Mouse (Mus musculus): ENCODE measurements at regions not wholly inside any gene's neighbourhood (a gene's known extent, or its start where the extent isn't known, plus 50 kb on each side); places are given as distances from the start of the nearest gene placed in this dataset.

DNA sequence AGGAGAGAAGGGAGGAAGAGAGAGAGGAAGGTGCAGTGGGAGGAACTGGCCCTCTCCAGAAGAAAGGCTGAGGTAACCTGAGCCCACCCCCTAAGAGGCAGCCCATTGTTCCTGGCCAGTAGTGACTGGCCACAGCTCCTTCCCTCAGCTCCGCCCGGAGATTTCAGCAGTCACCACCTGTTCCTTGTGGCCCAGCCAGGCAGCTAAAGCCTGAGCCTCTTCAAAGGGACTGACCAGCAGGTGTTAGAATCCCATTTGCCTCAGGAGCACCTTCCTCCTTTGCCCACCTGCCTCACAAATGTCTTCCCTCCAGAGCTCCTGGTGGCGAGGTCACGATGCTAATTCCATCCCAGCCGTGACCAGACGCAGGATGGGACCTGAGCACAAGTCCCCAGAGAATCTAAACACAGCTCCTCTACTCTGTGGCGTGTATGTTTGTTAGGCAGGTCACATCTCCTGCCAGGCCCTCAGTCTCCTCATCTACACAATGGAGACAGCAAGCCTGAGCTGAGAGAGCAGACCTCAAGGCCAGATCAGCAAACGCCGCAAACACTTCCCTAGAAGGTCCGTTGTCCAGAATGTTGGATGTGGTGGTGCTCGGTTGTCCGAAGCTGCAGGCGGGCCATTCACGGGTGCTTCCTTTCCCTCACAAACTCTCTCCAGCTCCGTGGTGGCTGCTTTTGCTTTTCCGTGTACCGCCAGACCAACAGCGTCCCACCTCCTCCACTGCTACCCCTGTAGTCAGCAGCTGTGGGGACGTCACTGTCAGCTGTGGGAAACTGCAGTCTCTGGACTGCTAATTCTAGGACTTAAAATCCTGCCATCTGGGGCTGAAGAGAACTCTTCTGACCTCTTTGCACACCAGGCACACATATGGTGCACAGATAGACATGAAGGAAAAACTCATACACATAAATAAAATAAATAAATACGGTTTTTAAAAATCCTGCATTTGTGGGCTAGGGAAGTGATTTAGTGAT is 145.8 kb upstream of the Rad23b start:
- no peak for DNase-seq

GRCm38 (mm10) chr4:55206226-55206625 is 143.6 kb upstream of the Rad23b start:
- no peak for DNase-seq

DNA sequence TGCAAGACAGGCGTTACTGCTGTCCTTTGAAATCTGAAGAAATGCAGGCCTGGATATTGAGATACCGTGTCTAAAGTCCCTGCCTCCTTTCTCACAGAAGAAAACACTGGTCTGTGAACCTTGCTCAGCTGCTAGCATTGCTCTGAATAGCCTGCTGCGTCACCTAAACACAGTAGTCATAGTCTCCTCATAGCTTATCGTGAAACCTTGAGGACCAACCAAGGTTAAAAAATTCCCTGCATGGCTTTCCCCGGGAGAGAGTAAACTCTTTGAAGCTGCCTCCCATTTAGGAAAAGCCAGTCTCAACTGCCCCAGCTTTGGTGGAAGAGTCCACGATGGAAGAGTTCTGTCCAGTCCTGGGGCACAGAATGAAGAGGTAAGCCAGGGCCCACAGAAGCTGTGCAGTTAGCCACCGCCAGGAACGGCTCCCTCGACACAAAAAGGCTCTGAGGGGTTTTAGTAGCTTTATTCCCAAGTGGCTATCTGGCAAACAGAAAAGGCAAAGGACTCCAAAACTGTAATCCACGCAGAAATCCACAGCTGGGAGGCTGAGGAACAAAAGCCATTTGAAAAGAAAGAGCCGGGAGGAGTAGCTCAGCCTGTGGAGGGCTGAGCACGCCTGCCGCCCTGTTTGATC is 142.0 kb upstream of the Rad23b start:
- no peak for DNase-seq

DNA sequence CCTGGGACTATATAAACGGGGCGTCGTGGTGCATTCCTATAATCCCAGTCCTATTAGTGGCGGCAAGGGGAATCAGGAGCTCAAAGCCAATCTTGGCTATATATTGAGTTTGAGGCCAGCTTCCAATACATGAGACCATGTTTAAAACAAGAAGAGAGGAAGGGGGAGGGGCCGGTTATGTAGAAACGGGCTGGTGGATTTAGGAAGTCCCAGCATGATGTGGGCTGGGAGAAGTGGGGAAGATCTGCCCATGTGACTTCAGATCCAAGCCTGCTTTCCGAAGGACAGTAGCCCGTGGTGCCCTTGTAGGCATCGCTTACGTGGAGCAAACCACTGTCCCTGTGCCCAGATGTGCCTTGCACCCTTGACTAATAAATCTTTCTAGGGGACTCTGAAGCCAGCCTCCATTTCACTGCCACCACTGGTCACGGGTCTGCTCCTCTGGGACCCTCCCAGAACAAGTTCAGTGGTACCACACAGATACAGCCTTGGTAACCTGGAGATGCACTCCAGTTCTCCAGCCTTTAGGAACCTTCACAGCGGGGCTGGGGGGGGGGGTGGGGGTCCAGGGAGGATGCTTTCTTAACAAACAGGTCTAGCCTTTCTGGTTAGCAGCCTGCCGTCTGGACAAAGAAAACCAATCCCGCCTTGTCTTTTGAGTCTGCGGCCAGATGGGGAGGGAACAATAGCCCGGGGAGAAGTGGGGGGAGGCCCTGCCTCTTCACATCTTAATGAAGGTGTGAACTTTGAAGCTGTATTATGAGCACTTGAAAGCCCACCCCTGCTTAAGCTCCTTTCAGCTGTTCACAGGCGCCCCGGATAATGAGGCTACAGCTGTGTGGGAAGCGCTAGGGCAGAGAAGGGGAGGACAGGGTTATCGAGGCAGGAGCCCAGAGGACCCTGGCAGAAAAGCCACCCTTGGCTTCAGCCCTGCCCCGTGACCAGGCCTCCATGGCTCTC is 141.2 kb upstream of the Rad23b start:
- DNase-seq = no peak

DNA sequence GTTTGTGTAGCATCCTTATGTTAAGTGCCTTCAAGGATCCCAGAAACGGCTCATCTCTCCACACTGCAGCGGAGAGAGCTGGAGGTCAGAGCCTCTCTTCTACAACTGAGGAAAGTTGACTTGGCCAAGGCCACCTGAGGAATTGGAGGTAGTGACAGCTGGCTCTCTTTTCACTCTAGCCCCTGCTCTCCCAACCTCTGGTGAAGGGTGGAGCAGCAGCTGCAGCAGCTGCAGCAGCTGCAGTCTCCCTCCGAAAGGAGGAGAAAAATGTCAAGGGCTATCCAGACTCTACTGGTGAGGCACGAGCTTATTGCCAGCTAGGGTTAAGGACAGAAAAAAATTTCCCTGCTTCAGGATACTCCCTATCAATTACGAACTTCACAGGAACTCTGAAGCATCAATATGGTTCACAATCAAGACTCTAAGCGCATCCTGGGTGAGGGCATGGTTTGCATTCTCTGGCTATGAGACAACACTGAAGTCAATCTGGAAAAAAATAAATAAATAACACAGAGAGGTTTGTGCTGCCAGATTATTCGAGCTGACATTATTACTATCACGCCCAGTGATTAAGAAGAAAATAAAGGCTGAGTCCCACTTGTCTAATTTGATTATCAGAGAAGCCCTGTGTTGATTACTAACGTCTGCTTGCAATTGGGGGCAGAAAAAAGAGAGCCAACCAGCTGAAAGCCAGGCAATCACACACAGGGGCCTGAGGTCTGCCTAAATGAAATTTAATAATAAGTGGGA is 134.2 kb upstream of the Rad23b start:
- no peak for DNase-seq

DNA sequence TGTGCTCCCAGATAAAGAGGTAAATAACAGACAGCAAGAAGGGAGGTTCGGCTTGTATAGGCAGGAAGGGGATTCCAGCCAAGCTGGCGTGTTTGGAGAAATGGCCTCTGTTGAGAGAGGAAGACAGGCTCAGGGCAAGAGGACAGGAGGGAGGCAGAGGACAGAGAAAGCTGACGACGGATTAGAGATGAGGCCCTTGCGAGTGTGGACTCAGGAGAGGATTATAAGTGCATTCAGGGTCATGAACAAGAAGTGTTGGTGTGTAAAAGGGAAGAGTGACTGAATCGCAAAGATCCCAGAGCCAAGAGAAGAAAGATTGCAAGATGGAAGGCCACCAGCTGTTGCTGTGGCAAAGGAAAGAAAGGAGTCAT is 133.7 kb upstream of the Rad23b start:
- DNase-seq = peak; percentile 8

DNA sequence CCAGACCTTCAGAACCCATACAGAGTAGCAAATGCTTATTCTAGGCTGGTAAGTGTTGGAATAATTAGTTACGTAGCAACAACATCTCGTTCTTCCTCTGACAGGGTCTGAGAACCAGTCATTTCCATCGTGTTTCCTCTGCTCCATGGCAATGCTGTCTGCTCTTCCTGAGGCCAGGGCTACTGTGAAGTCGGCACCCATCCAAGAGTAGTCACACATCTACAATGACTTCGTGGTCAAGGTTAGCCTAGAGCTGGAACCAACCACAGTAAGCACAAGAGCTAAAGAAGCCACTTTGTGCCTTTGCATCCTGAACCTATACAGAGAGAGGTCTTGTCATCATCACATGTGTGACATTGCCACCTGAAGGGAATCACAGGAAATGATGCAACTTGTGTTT is 124.1 kb upstream of the Rad23b start:
- no peak for DNase-seq

DNA sequence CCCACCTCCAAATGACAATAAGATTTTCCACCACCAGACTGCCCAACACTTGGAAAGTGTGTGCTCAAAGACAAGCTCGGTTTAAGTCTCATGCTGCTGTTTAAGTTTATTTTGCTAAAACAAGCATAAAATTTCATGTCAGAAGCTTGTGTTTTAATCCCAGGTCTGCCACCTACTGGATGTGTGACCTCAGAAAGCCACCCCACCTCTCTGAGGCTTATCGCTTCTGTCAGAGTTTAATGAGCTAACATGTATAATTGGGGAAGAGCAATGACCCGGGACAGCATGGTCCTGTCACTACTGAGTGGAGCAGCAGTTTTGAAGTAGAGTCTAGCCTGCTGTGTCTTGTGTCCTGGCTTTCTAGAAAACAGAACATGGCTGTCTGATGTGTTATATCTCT is 122.4 kb upstream of the Rad23b start:
- DNase-seq = no peak

GRCm38 (mm10) chr4:55231522-55231921 is 118.3 kb upstream of the Rad23b start:
- no peak for DNase-seq

DNA sequence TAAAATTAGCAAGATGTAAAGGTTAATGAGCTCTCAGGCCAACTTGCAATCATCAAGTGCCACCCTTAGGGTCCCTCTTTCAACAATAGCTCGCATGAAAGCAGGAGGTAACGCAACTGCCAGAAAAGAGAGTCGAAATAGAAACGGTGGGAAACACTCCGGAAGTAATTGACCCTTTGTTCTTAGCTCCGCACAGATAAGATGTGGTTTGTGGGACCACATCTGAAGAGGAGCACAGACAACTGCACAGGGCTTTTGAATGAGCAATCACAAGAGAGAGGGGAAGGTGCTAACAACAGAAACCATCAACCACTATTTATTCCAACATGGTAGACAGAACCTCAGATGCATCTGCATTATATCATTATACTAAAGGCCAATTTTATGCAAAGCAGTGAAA is 112.0 kb upstream of the Rad23b start:
- no peak for DNase-seq

- peak; percentile 78 for DNase-seq
Measured at GRCm38 (mm10) chr4:55240450-55240849, 109.4 kb upstream of the Rad23b start.

DNA sequence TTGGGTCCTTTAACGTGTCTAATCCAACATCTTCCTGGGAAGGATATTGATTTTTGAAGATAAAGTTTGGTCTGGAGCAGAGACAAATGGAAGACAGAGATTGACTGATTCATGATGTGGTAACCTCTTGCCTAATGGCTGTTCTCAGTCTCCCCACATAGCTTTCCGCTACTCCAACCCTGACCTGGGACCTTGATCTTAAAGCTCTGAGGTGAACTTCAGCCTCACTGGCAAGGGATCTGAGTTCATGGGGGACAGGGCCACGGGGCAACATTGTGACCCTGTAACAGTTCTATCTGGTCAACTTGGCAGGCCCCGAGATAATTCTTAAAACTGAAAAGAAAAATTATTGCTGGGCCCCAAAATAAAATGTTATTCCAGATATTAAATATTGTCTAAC is 107.5 kb upstream of the Rad23b start:
- DNase-seq = no peak

DNA sequence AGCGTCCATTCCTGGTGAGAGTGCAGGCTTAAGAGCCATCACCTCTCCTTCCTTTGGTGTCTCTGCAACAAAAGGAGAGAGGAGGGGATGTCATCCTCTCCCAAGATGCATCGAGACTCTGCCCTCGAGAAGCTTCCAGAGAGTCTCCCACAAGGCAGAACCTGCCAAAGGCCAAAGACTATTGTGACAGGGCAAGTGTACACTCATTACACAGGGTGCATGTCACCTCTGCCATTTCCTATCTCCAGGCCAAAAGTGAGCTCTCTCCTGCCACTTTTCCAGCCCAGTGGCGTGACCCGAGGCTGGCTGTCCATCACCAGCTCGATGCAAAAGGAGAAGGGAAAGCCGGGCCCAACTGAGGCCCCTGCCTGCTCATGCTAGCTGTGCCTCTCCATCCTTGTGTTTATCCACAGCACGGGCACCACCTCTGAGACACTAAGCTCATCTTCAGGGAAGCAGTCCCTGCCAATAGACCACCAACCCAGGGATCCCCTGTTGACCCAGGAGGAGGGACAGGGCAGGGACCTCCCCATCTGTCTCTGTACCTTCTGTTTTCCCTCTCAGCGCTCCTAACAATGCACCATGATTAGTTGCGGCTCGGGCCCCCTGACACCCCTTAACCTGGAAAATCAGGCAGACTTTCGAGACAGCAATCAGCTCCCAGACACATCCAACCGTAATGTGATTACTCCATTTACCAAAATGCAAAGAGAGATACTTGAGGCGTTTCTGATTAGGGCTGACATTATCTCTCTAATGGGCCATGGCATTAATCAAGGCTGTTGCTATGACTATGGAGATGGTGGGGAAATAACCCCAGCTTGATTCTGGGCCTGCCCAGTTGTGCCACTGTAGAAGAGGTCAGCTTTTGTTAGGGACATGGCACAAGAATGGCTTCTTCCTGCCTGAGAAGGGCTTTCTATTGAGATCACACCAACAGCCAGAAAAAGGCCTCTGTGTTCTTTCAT is 106.5 kb upstream of the Rad23b start:
- DNase-seq = no peak

- DNase-seq = no peak
Measured at GRCm38 (mm10) chr4:55245789-55246188, 104.1 kb upstream of the Rad23b start.

GRCm38 (mm10) chr4:55250334-55250733 is 99.5 kb upstream of the Rad23b start:
- DNase-seq = no peak

DNA sequence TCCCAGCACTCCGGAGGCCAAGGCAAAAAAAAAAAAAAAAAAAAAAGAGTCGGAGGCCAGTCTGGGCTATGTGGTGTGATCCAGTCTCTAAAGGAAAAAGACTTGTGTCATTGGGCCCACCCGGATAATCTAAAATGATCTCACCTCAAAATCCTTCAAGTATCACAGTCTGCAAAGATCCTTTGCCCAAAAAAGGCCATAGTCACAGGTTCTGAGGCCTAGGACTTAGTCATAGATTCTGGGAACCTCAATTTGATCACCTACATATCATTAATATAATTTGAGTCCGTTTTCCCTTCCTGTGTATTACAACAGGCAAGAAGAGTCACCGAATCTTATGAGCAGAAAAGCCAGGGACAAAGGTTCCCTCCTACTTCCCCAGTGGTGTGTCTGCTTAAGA is 98.3 kb upstream of the Rad23b start:
- DNase-seq = no peak

- no peak for DNase-seq
Measured at GRCm38 (mm10) chr4:55253769-55254168, 96.1 kb upstream of the Rad23b start.

DNA sequence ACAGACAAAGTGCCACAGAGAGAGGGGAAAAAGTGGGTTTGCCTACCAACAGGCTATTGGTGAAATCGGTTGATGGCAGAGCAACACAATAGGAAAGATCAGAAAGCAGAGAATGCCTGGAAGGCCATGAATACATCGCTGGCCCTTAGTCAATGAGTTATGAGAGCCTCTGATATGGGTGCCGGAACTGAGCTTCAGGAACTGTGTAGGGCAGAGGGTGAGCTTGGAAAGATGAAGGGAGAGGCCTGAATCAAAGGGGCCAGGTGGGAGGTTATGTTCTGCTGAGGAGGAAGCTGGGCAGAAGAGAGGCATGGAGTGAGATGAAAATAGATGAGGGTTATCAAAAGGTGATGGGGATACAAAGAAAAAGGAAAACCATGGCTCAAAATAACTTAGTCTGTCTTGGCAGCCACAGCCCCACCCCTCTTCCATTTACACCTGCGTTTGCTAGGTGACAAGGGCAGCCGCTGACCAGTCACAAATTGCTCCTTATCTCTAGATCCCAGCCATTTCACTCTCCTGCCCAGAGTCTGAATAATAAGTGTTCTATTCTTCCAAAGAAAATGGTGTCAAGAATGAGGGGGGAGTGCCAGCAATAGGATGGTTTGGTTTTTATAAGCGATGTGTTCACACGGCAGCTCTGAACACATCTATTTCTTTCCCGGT is 77.7 kb upstream of the Rad23b start:
- no peak for DNase-seq

GRCm38 (mm10) chr4:55276300-55276952 is 73.4 kb upstream of the Rad23b start:
- no peak for DNase-seq

Measured in gastrocnemius, postnatal 10 days (tissue).